Mouse (Mus musculus) midbrain, embryonic 14.5 days (tissue): ENCODE data around the gene Ddn. TPM values are rescaled to one million over a fixed set of nuclear protein-coding genes. Genes with fewer than 3 reads are reported as not detected.

Experiments
- ATAC-seq: fragments of 200-750 bp; cut with Nextera tagmentation; 2 replicates; pipeline ENCODE4 v1.8.0; 2017; ENCODE audit warnings: moderate number of reproducible peaks, moderate library complexity; ENCODE audit not compliant: low FRiP score, low TSS enrichment
- DNase-seq: peaks from one replicate; pipeline ENCODE4 v3.0.0-alpha.2; 2015
- H3K27ac ChIP-seq: fragments of 300-500 bp; sonication (generic); replicated peaks from 2 replicates; pipeline ENCODE4 v1.5.1; 2014; ENCODE audit warnings: mild to moderate bottlenecking, low read depth, low read length, moderate library complexity
- H3K27me3 ChIP-seq: fragments of 300-500 bp; sonication (generic); 2 replicates; pipeline ENCODE4 v1.6.1; 2014; ENCODE audit warnings: low read length, control low read depth, mixed read lengths; ENCODE audit not compliant: control insufficient read depth, insufficient read depth
- H3K36me3 ChIP-seq: fragments of 300-500 bp; sonication (generic); 2 replicates; pipeline ENCODE4 v1.6.1; 2014; ENCODE audit warnings: low read length, control low read depth; ENCODE audit not compliant: control insufficient read depth, insufficient read depth
- H3K4me1 ChIP-seq: fragments of 300-500 bp; sonication (generic); 2 replicates; pipeline ENCODE4 v1.6.1; 2014; ENCODE audit warnings: mild to moderate bottlenecking, antibody characterized with exemption, low read length, control low read depth; ENCODE audit not compliant: control insufficient read depth, insufficient read depth
- H3K4me2 ChIP-seq: fragments of 300-500 bp; sonication (generic); 2 replicates; pipeline ENCODE4 v1.6.1; 2014; ENCODE audit warnings: mild to moderate bottlenecking, low read length, moderate library complexity
- H3K4me3 ChIP-seq: fragments of 300-500 bp; sonication (generic); replicated peaks from 2 replicates; pipeline ENCODE4 v1.5.1; 2014; ENCODE audit warnings: low read depth, low read length
- H3K9ac ChIP-seq: fragments of 300-500 bp; sonication (generic); replicated peaks from 2 replicates; pipeline ENCODE4 v1.6.1; 2014; ENCODE audit warnings: mild to moderate bottlenecking, low read length, moderate library complexity
- H3K9me3 ChIP-seq: fragments of 300-500 bp; sonication (generic); 2 replicates; pipeline ENCODE4 v1.6.1; 2016; ENCODE audit warnings: low read length, control low read depth, mixed read lengths; ENCODE audit not compliant: control insufficient read depth
- WGBS: fragments of 180-500 bp; shearing (Covaris S2); extraction: QIAGEN DNeasy Blood & Tissue Kit; methylation state at CpG from one replicate; pipeline ENCODE4 v1.1.7; 2014; 5-methylcytosine and 5-hydroxymethylcytosine counted together
- polyA plus RNA-seq: library from polyadenylated mRNA; unstranded; fragments of >200 nt; fragmentation: Nextera tagmentation; extraction: Ambion mirVana; gene quantifications from 2 replicates; pipeline ENCODE4 v1.2.1, GENCODE M21; 2014

The Ddn gene
- polyA plus RNA-seq, 1 experiment from 2014 or later, result 0.66 TPM

DNA sequence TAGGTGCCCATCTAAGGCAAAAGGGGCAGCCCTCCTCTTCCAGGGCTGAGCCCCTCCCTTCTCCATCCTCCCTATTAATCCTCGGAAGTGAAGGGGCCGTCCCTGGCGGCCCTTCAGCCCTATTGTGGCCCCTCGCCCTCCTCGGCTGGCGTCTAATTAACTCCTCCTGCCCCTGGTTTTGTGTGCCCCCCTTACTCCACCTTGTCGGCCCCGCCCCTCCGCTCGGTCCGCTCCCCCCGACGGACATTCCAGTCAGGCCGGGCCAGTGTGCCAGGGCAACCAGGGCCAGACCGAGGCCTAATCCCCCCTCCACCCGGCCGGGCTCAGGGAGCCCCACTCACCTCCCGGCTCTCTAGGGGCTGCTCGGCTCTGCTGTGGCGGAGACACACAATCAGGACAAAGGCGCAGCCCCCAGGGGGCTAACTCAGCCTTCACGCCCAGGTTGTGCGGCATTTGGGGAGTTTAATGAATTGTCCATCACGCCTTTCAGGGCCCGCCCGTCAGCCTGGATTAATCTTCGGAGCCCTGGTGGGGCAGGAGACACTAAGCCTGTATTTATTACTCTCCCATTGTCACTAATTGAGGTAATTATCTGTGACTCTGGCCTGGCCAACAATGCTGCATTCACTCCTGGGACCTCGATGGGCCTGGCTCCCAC is 11.3 kb downstream of the Ddn start:
- H3K27ac ChIP-seq, result no peak overlapping the region; the same call in 1 of the 2 replicates
- no peak overlapping the region for H3K4me3 ChIP-seq
- DNase-seq, result peak; percentile 88
- H3K9me3 ChIP-seq, result no peaks in the 10 kb centered on the region
- peaks cover 82% of the 10 kb centered on the region for H3K27me3 ChIP-seq
- H3K4me1 ChIP-seq, result peaks cover 12% of the 10 kb centered on the region; the same call in 1 of the 2 replicates
- under 1% methylated on average over 28 of the region's 28 CpGs for WGBS
- H3K4me2 ChIP-seq, result peak overlapping the region; percentile 22; the same call in 1 of the 2 replicates
- no peaks in the 10 kb centered on the region for H3K36me3 ChIP-seq
- no peak overlapping the region for H3K9ac ChIP-seq
- peak; percentile 88 for ATAC-seq

GRCm38 (mm10) chr15:98796803-98797595 is 12.3 kb downstream of the Ddn start:
- ATAC-seq, result no peak
- peak overlapping the region; percentile 15; the same call in 1 of the 2 replicates for H3K4me2 ChIP-seq
- H3K9me3 ChIP-seq, result no peaks in the 10 kb centered on the region
- no peaks in the 10 kb centered on the region for H3K36me3 ChIP-seq
- H3K4me1 ChIP-seq, result peaks cover 12% of the 10 kb centered on the region; the same call in 1 of the 2 replicates
- H3K4me3 ChIP-seq, result no peak overlapping the region
- H3K27ac ChIP-seq, result no peak overlapping the region
- peak; percentile 83 for DNase-seq
- no peak overlapping the region; the same call in 1 of the 2 replicates for H3K9ac ChIP-seq
- 3% methylated on average over 13 of the region's 13 CpGs for WGBS
- H3K27me3 ChIP-seq, result peaks cover 82% of the 10 kb centered on the region

- Histone ChIP-seq H3K9ac (no peak overlapping the region; the same call in 1 of the 2 replicates), H3K4me2 (peak overlapping the region; percentile 51), H3K27ac (no peak overlapping the region), H3K27me3 (peaks cover 96% of the 10 kb centered on the region), H3K4me3 (peak overlapping the region; percentile 30), H3K4me1 (peaks cover 12% of the 10 kb centered on the region; the same call in 1 of the 2 replicates), H3K36me3 (no peaks in the 10 kb centered on the region), H3K9me3 (no peaks in the 10 kb centered on the region)
- DNase-seq (no peak), ATAC-seq (no peak)
- WGBS, result 8% methylated on average over 13 of the region's 13 CpGs
These were observed 16.1 kb downstream of the Ddn start for GRCm38 (mm10) chr15:98793141-98793698.

DNA sequence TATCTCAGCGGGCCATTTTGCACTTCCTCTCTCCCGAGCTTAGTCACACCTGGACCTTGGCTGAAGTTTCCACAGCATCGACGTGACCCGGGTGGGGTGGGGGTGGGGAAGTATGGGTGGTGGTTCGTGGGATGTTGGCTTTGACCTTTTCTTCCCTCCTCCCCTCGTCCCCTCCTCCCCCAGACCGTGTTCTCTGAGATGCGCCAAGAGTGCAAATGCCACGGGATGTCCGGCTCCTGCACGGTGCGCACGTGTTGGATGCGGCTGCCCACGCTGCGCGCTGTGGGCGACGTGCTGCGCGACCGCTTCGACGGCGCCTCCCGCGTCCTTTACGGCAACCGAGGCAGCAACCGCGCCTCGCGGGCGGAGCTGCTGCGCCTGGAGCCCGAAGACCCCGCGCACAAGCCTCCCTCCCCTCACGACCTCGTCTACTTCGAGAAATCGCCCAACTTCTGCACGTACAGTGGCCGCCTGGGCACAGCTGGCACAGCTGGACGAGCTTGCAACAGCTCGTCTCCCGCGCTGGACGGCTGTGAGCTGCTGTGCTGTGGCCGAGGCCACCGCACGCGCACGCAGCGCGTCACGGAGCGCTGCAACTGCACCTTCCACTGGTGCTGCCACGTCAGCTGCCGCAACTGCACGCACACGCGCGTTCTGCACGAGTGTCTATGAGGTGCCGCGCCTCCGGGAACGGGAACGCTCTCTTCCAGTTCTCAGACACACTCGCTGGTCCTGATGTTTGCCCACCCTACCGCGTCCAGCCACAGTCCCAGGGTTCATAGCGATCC is 16.9 kb downstream of the Ddn start:
- H3K9me3 ChIP-seq, result no peaks in the 10 kb centered on the region
- ATAC-seq, result no peak
- H3K27me3 ChIP-seq, result peaks cover 98% of the 10 kb centered on the region
- H3K9ac ChIP-seq, result peak overlapping the region; percentile 31; the same call in 1 of the 2 replicates
- H3K4me1 ChIP-seq, result 0 out of 2 replicates have a peak, but pooled peaks cover 5% of the 10 kb centered on the region
- H3K4me3 ChIP-seq, result peak overlapping the region; percentile 30
- H3K27ac ChIP-seq, result no peak overlapping the region
- DNase-seq, result peak; percentile 77
- no peaks in the 10 kb centered on the region for H3K36me3 ChIP-seq
- WGBS, result 2% methylated on average over 75 of the region's 75 CpGs
- peak overlapping the region; percentile 51 for H3K4me2 ChIP-seq

DNA sequence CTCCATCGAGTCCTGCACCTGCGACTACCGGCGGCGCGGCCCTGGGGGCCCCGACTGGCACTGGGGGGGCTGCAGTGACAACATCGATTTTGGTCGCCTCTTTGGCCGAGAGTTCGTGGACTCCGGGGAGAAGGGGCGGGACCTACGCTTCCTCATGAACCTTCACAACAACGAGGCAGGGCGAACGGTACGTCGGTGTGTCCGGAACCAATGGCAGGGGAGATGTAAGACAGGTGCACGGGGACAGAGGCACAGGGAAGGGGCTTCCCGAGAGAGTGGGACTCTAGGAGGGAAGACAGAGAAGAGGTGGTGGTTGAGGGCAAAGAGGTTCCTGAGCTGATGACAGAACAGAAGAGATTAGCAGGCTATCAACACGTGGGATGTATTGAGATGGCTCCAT is 17.5 kb downstream of the Ddn start:
- Histone ChIP-seq H3K27me3 (peaks cover 97% of the 10 kb centered on the region), H3K27ac (no peak overlapping the region), H3K4me2 (no peak overlapping the region), H3K36me3 (no peaks in the 10 kb centered on the region), H3K9me3 (no peaks in the 10 kb centered on the region), H3K4me1 (0 out of 2 replicates have a peak, but pooled peaks cover 5% of the 10 kb centered on the region), H3K9ac (no peak overlapping the region), H3K4me3 (peak overlapping the region; percentile 30)
- DNase-seq (no peak), ATAC-seq (no peak)
- 1% methylated on average over 23 of the region's 23 CpGs for WGBS

DNA sequence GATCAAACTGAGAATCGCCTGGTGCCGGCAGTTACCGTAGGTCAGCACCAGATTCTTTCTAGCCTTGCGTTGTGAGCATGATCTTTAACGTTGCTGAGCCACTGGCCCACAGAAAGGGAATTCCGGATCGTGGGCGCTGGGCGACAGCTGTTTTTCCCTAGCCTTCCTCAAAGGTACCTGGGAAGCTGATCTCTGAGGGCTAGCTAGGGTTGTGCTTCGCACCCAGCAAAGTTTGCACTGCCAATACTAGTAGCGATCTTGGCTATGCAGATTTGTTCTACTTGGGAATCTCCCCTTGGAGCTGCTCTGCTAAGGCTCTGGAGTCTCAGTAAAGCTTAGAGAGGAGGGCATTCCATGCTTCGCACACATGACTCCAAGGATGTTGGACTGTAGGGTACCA is 18.1 kb downstream of the Ddn start:
- Histone ChIP-seq H3K4me3 (peak overlapping the region; percentile 14), H3K27ac (no peak overlapping the region), H3K4me1 (0 out of 2 replicates have a peak, but pooled peaks cover 5% of the 10 kb centered on the region), H3K4me2 (peak overlapping the region; percentile 25; the same call in 1 of the 2 replicates), H3K9me3 (no peaks in the 10 kb centered on the region), H3K9ac (no peak overlapping the region), H3K27me3 (peaks cover 96% of the 10 kb centered on the region), H3K36me3 (no peaks in the 10 kb centered on the region)
- WGBS, result 1% methylated on average over 12 of the region's 12 CpGs
- ATAC-seq, result no peak
- DNase-seq, result no peak

- Histone ChIP-seq H3K4me2 (peak overlapping the region; percentile 25; the same call in 1 of the 2 replicates), H3K27me3 (peaks cover 94% of the 10 kb centered on the region), H3K9me3 (0 out of 2 replicates have a peak, but pooled peaks cover 2% of the 10 kb centered on the region), H3K27ac (no peak overlapping the region), H3K4me3 (peak overlapping the region; percentile 14), H3K4me1 (0 out of 2 replicates have a peak, but pooled peaks cover 5% of the 10 kb centered on the region), H3K36me3 (no peaks in the 10 kb centered on the region), H3K9ac (peak overlapping the region; percentile 23; the same call in 1 of the 2 replicates)
- ATAC-seq, result no peak
- DNase-seq, result peak; percentile 34
- WGBS, result under 1% methylated on average over 23 of the region's 23 CpGs
These were observed 18.5 kb downstream of the Ddn start for GRCm38 (mm10) chr15:98790761-98791160.
